Comparison of ENCODE assay signal across 11 mouse cellular contexts in genomic region chr6:127770806-127771205, GRCm38 (mm10). TPM values are rescaled to one million over a fixed set of nuclear protein-coding genes. Genes with fewer than 3 reads are reported as not detected.
DNase-seq lines count a peak whose midpoint lies in the region; ATAC-seq lines count a peak whose summit lies in the region.
"Had no signal": no experiment of that assay in that cellular context is flagged by ENCODE, and none has a peak within 500 bp of the region (broad histone marks: within the 10 kb centered on the region; RNA-seq: fewer than 3 reads in every experiment).

No protein-coding gene starts in this region.

- DNase-seq in left cerebral cortex, adult 11 months (ENCODE audit: low spot score): peak; percentile 75
- no peak for DNase-seq in left cerebral cortex, postnatal 4 days
- peak; percentile 36 to 41 for DNase-seq in layer of hippocampus, postnatal 10 days (ENCODE audit: low spot score in 2 of 2)
- DNase-seq in embryo, embryonic 9.5 days (ENCODE audit: extremely low spot score): no peak
- DNase-seq in adrenal gland, adult 8-10 months: no peak
- no peak for DNase-seq in urinary bladder, postnatal 25 days (ENCODE audit: low spot score)
- DNase-seq in cerebellum, adult 9-11 months: no peak
- DNase-seq: heart, adult 2 months had no signal

- no peaks in the 10 kb centered on the region for H3K9me3 ChIP-seq in midbrain, embryonic 15.5 days
- H3K9me3 ChIP-seq: limb, embryonic 12.5 days; stomach, embryonic 15.5 days had no signal

- no peaks in the 10 kb centered on the region for H3K27me3 ChIP-seq in midbrain, embryonic 15.5 days (replicated peaks)

- no peak overlapping the region for H3K27ac ChIP-seq in midbrain, embryonic 15.5 days
- H3K27ac ChIP-seq: heart, adult 2 months; limb, embryonic 12.5 days; stomach, embryonic 15.5 days had no signal

- no peak overlapping the region for H3K9ac ChIP-seq in midbrain, embryonic 15.5 days
- H3K9ac ChIP-seq: limb, embryonic 12.5 days; stomach, embryonic 15.5 days had no signal

- 39% methylated on average over 4 of the region's 4 CpGs for WGBS in midbrain, embryonic 15.5 days

- peak overlapping the region; percentile 73 for H3K4me2 ChIP-seq in midbrain, embryonic 15.5 days
- H3K4me2 ChIP-seq: limb, embryonic 12.5 days; stomach, embryonic 15.5 days had no signal

- H3K36me3 ChIP-seq in midbrain, embryonic 15.5 days (replicated peaks): no peaks in the 10 kb centered on the region
- H3K36me3 ChIP-seq: limb, embryonic 12.5 days; stomach, embryonic 15.5 days had no signal

- no peak for ATAC-seq in midbrain, embryonic 15.5 days (replicated peaks)

- intact Hi-C loops in left cerebral cortex, postnatal 4 days (cut with DNase I): no loop called here

- H3K4me1 ChIP-seq in midbrain, embryonic 15.5 days: peaks cover 44% of the 10 kb centered on the region

- no peak overlapping the region for H3K4me3 ChIP-seq in midbrain, embryonic 15.5 days
- H3K4me3 ChIP-seq: heart, adult 2 months; limb, embryonic 12.5 days; stomach, embryonic 15.5 days had no signal

RNA-seq across cellular contexts. Expression of gene Prmt8, which starts 1.5 kb away (rescaled TPM):
- 10 to 100 TPM; 59.6 to 63.5 TPM for total RNA-seq in left cerebral cortex, postnatal 4 days (2021)
- 10 to 100 TPM; 81.0 to 84.0 TPM for total RNA-seq in layer of hippocampus, postnatal 10 days (2021)
- 28.3 and 30.7 TPM in 2 replicates for polyA plus RNA-seq in midbrain, embryonic 15.5 days (2015; fragmentation: Nextera tagmentation; extraction: Ambion mirVana)
- total RNA-seq in adrenal gland, adult 8-10 months (2022): under 1 TPM in 2 of 4 experiments, not detected in 2; 0.09 to 0.10 TPM
- total RNA-seq: heart, adult 2 months had no signal
- polyA plus RNA-seq: heart, adult 2 months had no signal

Comparison
In these comparisons a context has a peak if more than half of its experiments do, and no peak if none do; other contexts are left out.
1. DNase-seq: peak in left cerebral cortex, adult 11 months (single experiment) and layer of hippocampus, postnatal 10 days (2 of 2); none in left cerebral cortex, postnatal 4 days (single experiment), embryo, embryonic 9.5 days (single experiment), adrenal gland, adult 8-10 months (single experiment), urinary bladder, postnatal 25 days (single experiment) and cerebellum, adult 9-11 months (single experiment).
2. RNA of gene Prmt8, which starts 1.5 kb away (total RNA-seq): 81.0 to 84.0 TPM in layer of hippocampus, postnatal 10 days and 59.6 to 63.5 TPM in left cerebral cortex, postnatal 4 days; 0.09 to 0.10 TPM in adrenal gland, adult 8-10 months; every median in the first group is over 10 times any median in the second.